Mouse (Mus musculus): ENCODE measurements around the gene Crk.
"Not testable (repeated sequence)": the region's sequence is repeated elsewhere in the genome, so short reads cannot be mapped to it uniquely, and the experiment has no call there.

Gene Crk

DNA sequence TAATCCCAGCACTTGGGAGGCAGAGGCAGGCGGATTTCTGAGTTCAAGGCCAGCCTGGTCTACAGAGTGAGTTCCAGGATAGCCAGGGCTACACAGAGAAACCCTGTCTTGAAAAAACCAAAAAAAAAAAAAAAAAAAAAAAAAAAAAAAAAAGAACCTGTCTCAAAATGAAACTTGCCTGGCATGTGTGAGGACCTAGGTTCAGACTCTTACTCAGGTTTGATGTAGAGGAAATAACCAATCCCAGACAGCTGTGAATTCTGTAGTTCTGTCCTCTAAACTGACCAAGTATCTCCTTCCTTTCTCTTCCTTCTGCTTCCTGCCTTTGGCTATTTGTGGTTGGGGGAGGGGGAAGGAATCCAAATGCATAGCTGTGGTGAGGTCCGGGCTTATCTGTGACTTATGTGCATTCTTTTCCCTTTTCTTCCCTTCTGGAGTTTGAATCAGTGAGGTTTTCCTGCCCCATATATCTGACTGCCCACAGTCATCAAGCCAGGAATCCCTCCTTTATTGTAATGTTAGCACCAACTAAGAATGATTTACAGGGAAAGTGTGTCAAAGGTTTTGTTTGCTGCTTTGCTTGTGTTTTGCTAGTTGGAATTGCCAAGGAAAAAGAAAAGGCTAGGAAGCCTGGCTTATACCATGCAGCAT, 8.4 kb downstream of the Crk start:
- DNase-seq = no peak

DNA sequence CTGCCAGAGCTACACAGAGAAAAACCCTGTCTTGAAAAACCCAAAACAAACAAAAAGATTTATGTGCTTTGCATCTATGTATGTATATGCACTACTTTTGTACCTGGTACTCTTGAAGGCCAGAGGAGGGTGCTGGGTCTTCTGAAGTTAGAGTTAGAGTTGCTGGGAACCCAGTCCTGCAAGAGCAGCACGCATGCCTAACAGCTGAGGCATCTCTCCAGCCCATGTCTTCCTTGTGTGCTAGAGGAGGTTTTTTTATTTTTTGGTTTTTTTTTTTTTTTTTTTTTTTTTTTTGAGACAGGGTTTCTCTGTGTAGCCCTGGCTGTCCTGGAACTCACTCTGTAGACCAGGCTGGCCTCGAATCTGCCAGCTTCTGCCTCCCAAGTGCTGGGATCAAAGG, 9.1 kb downstream of the Crk start:
- DNase-seq = no peak

DNA sequence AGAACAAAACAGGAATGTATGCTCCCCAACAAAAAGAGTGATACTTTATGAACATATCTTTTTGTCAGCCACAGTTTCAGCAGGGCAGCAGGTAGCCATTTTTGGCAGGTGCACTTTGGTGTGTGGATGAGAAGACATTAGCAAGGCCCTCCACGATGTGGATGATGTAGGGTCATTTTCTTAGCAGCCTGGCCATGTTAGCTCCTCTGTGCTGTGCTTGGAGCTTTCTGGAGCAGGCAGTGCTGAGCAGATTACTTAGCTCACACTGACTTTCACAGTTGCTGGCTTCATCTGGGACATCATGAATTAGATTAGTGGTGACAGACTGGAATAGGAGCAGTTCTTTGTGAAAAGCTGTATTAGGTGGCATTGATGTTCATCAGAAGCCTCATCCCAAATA, 10.9 kb downstream of the Crk start:
- no peak for DNase-seq

DNA sequence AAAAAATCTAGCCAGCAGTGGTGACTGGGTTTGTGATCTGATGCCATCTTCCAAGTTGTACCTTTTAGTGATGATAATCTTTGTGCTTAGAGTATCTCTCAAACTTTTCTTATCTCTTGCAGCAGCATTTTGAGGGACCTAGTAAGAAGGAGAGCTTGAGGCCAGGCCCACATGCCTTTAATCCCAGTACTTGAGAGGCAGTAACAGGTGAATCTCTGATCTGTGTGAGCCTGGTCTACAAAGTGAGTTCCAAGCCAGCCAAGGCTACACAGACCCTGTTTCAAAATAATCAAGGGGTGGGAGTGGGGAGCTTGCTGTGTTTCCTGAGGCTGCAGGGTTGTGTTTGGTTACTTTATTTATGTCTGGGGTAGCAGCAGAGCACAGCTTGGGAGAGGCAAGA, 12.0 kb downstream of the Crk start:
- DNase-seq = no peak

DNA sequence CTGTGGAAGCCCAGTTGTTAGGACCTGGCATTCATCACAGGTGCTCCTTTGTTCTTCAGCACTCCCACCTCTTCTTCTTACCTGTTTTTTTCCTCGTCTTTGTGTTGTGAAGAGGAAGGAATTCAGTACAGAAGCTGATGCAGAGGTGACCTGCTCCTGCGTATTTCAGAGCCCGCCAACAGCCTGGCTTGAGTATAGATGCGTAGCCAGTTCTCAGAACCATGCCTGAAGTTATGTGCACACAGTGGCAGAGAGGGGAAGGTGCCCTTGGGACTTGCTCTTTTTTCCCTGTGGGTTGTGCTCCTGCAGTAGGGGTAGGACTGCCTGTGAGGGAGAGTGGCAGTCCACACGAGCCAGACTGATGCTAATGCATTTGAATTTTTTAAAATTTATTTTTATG, 14.5 kb downstream of the Crk start:
- DNase-seq = no peak

DNA sequence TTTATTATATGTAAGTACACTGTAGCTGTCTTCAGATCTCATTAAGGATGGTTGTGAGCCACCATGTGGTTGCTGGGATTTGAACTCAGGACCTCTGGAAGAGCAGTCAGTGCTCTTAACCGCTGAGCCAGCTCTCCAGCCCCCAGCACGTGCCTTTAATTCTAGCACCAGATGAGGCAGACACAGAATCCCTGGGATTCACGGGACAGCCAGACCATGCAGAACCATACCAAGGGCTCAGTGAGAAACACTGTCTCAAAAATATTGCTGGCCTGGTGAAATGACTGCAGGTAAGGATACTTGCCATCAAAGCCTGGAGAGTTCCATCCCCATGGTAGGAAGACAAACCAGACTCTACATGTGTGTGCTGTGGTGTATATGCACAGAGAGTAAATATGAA, 18.4 kb downstream of the Crk start:
- not testable (repeated sequence) for DNase-seq

DNA sequence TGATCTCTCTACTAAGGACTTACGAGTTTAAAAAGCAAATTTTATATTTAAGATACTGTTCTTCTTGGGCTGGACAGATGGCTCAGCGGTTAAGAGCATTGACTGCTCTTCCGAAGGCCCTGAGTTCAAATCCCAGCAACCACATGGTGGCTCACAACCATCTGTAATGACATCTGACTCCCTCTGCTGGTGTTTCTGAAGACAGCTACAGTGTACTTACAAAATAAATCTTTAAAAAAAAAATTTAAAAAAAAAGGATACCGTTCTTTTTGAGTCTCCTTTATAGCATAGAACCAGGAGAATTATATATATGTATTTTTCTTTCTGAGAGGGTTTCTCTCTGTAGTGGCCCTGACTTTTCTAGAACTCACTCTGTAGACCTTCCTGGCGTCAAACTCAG, 21.5 kb downstream of the Crk start:
- DNase-seq = no peak

DNA sequence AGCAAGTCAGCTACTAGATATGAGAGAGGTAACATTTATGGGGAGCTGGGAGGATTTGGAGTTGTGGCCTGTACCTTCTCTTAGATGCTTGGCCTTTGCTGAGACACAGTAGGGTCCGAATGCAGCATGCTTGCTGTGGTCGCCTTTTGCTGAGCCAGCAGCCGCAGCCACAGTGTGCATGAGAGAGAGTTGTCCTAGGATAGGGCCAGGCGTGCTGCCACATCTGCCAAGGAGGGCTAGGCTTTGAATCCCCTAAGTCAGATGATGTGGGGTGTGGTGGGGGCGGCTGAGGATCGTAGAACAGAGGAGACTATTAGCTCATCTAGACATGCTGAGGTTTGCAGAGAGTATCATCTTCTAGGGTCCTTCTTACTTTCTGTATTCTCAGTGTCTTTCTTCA, 23.7 kb downstream of the Crk start:
- DNase-seq = no peak

DNA sequence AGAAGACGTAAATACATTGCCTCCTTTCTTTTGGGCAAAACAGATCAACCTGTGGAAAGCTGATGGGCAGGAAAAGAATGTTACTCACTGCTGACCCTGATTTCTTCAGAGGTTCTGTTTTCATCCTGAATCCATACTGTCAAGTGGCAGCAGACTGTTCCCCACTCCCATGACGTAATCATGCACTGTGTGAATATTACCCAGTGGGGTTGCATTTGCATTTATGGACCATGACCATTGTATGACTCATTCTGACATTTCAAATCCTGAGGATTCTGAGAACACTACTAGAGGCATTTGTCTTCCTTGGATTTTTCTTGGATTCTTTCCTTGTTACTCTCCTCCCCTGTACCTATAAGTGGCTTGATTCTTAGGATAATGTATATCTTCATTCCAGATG, 24.7 kb downstream of the Crk start:
- no peak for DNase-seq

DNA sequence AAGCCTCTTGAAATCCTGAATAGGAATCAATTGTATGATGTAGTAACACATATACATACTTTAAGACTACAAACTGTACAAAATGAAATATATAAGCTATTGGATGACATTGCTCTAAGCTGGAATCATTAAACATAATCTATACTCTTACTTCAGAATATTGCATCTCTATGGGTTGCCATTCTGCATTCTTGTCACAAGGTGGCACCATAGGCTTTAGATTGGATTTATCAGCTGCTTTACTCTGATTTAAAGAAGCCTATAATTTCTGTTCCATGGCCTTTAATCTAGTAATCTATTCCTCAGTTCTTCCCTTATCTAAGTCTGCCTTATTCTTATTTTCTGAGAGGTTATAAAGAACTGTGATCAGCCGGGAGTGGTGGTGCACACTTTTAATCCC, 34.9 kb downstream of the Crk start:
- DNase-seq = peak; percentile 13 to 31

DNA sequence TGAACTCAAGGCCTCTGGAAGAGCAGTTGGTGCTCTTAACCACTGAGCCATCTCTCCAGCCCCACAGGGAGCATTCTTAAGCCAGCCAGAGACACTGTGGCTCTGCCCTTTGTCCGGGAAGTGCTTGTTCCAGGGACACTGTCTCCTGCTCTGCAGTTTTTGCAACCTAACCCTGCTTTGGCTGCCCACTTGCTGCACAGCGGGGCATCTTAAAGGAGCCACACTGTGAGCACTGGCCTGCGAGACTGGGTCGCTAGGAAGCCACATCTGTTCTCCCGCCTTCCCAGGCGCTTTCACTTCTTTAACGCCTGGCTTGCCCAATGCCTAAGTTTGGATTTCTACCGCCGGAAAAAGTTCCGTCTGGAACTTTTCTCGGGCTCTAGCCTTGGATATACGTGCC, 36.5 kb downstream of the Crk start:
- peak; percentile 24 to 50 for DNase-seq

DNA sequence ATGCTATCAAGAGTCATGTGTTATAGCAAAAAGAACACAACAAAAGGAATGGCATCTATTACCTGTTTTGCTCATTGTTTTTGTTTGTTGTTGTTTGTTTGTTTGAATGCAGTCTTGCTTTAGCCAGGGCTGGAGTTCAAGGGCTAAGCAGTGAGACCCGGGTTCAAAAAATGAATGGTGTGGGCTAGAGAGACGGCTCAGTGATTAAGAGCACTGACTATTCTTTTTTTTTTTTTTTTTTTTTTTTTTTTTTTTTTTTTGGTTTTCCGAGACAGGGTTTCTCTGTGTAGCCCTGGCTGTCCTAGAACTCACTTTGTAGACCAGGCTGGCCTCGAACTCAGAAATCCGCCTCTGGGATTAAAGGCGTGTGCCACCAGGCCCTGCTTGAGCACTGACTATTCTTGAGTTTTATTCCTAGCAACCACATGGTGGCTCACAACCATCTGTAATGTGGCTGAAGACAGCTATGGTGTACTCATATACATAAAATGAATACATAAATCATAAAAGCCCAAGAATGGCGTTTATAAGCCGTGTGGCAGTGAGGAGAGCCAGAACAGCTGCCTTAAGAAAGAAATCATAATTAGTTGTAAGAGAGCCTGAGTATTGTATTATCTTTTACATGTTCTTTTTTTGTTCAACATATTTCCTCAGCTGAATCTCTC, 37.7 kb downstream of the Crk start:
- DNase-seq = no peak

DNA sequence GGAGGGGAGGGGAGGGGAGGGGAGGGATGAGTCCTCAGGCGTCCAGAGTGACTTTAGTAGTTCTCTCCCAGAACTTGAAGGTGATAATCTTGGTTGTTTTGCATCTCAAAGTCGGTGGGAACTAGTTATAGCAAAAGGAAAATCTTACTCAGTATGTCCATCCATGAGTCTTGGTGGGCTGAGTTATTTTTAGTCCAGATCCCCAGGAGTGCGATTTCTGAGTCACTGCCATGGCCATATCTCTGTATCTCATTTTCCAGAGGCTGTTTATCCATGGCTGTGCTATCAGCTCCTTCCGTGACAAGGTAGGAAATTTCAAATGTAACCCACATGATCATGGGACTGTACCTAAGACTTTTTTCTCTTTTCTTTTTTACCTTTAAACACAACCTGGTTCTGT, 43.3 kb downstream of the Crk start:
- DNase-seq = no peak

DNA sequence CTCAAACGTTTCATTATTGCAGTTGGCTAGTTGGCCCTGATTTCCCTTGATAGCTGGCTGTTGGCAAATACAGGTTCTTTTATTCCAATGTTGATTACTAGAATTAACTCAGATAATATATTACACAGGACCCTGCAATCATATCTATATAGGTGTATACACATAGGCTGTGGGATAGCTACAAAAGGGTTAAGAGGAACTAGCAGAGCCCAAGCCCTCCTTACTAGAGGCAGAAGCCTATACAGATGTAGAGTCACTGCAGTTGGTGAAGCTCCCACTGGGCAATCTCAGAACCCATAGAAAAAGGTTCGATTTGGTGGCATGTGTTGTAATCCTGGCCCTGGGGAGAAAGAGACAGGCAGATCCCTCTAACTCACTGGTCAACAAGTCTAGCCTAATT, 48.1 kb downstream of the Crk start:
- DNase-seq = no peak

DNA sequence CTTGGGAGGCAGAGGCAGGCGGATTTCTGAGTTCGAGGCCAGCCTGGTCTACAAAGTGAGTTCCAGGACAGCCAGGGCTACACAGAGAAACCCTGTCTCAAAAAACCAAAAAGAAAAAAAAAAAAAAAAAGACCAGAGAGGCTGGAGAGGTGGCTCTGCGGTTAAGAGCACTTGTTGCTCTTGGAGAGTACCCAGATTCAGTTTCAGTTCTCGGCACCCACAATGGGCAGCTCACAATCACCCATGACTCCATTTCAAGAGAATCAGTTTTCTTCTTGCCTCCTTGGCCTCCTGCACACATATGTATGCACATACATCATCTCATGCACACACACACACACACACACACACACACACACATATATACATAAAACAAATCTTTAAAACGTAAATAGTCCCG, 48.6 kb downstream of the Crk start:
- not testable (repeated sequence) for DNase-seq

DNA sequence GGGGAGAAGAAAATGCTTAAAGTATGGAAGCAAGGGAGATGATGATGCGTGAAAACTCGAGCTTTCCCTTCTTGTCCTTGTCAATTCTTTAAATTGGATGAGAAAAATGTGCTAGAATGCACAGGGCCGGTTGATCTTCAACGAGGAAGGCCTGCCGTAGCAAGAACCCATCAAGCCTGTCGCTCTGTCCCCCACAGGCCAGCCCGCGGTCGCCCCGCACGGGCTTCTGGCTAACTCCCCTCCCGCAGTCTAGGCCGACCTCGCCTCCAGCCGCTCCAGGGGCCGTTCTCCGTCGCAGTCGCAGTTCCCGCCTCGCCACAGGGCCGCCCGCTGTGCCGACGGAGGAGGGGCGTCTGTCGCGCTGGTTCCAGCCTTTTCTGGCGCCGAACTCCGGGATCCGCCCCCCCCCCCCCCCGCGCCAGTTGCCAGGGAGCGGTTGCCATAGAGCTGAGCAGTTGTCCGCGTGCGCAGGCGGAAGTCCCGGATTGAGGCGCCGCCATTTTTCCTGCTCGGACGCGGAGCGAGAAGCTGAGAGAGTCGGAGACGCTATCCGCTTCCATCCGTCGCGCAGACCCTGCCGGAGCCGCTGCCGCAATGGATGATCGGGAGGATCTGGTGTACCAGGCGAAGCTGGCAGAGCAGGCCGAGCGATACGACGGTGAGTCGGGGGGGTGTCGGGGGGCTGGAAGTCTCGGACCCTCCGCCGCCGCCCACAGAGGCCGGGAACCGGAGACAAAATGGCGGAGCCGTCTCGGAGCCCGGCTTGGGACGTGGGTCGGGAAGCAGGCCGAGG, 53.6 kb downstream of the Crk start, which contains the start of gene Ywhae:
Gene Ywhae (plus strand): TSS at position 436 of the 793 bp plus-strand sequence.
- DNase-seq = peak; percentile 94 to 95

DNA sequence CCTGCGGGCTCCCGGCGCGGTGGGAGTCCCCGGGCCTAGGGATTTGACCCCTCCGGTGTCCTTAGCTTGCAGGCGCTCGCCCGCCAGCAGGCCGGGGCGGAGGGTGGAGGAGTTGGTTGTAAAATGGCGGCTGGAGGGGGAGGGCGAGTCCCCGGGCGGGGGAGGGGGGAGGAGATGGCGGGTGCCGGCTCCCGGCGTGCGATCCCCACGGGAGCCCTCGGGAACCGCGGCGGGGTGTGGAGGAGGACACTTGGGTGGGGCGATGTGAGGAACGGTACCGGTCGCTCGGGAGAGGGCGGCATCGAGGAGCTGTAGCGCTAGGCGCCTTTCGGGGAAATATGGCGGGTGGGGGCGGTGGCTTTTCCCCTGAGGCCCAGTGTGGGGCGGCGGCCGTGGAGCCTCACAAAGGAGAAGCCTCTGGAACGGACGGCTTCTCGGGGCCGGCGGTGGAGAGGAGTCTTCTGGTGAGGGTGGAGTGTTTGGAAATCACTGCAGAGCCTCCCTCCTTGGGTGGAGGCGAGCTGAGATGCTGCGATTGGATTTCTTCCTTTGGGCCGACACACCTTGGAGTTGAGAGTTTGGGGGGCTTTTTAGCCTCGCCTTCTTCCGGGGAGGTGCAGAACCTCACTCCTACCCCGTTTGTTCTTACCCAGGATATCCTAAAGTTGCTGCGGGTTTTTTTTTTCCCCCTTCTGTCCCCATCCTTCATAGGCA, 54.3 kb downstream of the Crk start:
- peak; percentile 81 to 88 for DNase-seq

DNA sequence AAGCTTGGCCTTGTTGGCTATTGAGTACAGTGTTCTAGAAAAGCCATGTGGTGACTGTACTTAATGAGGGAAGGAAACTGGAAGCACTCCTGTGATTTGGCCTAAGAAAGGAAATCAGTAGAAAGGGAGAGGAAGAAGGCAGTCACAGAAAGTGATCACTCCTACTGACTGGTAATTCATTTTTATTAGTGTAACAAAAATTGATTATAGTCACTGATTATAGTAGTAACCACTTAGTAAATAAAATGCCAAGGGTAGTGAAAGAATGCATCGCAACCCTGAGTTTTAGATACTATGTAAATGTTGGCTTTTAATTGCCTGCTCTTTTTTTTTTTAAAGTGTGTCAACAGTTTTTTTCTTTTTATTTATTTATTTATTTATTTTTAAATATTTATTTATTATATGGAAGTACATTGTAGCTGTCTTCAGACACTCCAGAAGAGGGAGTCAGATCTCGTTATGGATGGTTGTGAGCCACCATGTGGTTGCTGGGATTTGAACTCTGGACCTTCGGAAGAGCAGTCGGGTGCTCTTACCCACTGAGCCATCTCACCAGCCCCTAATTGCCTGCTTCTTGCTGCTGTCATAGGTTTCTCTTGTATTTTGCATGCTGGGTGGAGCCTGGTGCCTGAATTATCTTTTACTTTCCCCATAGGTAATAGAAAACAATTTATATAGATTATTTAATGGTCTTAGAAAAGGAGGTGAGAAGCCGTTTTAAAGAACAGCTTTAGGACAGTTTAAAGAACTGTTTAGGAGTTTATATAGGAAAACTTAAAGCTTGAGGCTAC, 56.6 kb downstream of the Crk start:
- no peak for DNase-seq

DNA sequence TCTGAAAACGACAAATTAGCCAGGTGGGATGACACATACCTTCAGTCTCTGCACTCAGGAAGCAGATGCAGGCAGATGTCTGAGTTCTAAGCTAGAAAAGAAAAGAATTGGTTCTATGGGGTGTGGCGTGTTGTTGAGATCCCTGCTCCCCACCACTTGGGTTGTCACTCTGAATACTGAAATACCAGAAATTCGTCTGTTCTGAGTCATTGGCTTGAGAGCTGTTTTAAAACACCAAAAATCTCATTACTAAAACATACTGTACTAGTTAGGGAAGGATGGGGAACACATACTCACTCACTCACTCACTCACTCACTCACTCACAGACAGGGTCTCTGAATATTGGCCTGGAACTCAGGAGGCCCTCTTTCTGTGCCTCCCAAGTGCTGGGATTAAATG, 57.9 kb downstream of the Crk start:
- DNase-seq = no peak

DNA sequence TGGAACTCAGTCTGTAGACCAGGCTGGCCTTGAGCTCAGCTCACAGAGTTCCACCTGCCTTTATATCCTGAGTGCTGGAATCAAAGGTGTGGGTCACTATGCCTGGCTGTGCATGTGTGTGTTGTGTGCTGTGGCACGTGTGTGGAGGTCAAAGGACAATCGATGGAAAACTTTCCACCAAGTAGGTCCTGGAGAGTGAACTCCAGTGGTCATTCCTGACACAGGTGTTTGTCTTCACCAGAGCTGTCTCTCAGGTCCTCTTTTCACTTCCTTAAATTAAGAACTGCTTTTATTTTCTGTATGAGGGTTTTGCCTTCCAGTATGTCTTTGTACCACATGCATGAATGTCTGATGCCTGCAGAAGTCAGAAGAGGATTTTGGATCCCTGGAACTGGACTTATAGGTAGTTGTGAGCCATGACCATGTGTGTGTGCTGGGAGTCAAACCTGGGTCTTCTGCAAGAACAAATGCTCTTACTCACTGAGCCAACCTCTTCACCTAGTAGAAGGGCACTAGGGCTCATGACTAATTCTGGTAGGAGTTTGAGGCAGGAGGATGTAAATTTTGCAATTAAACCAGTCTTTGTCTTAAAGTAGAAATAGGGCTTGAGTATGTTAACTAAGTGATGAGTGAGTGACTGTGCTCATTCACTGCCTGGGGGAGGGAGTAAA, 58.9 kb downstream of the Crk start:
- no peak for DNase-seq

DNA sequence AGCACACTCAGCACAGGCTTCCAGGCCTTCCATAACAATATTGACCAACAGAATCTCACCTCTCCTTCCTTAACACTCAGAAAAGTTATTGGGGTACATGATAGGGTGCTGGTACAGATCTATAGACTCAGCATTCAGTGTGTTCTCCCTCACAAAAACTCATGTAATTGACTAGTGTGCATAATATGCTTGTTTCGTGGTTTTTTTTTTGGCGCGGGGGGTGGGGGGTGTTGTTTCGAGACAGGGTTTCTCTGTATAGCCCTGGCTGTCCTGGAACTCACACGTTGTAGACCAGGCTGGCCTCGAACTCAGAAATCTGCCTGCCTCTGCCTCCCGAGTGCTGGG, 59.4 kb downstream of the Crk start:
- DNase-seq = no peak

DNA sequence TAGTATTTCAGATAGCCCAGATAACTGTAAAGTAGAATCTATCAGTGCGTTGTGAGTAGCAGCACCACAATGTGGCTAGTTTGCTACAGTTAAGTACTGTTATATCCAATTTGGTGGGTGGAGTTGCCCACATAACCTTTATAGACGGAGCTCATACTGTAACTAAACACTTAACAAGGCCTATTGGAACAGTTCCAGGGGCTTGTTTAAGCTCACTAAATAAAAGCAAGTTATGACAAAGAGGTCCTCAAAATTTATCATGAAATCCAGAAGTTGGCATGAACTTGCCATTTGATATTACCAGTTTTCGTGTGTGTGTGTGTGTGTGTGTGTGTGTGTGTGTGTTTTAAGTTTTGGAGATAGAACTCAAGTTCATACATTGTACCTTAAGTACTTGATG, 61.1 kb downstream of the Crk start:
- DNase-seq = no peak
